Mouse (Mus musculus) left cerebral cortex, adult 2 months (tissue): ENCODE data around the gene Znrd1as. TPM values are rescaled to one million over a fixed set of nuclear protein-coding genes. Genes with fewer than 3 reads are reported as not detected.
A peak's percentile ranks its signal among the peaks of the same experiment; 100 is the strongest.

Experiments used
- DNase-seq, 2 experiments: peaks; one replicate each; pipeline ENCODE4 v3.0.0; 2021 to 2022; ENCODE audit warnings: low spot score in 2 of 2, mixed read lengths in 1 of 2; ENCODE audit errors: extremely low spot score in 1 of 2
- H3K27ac ChIP-seq: fragments of 200-600 bp; 2 replicates; pipeline ENCODE4 v1.8.1; 2022
- H3K4me3 ChIP-seq: fragments of 200-600 bp; 2 replicates; pipeline ENCODE4 v1.8.1; 2022
- CTCF ChIP-seq: fragments of 200-600 bp; IDR thresholded peaks from 2 replicates; pipeline ENCODE4 v1.8.1; 2022; ENCODE audit warnings: antibody characterized with exemption, mild to moderate bottlenecking, moderate library complexity
- intact Hi-C: fragments of 180-260 bp; cut with DNase I; formaldehyde crosslinking; loops from one replicate; pipeline ENCODE4 v1.15.1; 2025
- total RNA-seq, 2 experiments: library from RNA; stranded (reverse); gene quantifications; 2 replicates each; pipeline ENCODE4 v1.2.3; 2021

The Znrd1as gene
- total RNA-seq, 2 experiments from 2014 or later = 5.3 to 6.2 TPM

DNA sequence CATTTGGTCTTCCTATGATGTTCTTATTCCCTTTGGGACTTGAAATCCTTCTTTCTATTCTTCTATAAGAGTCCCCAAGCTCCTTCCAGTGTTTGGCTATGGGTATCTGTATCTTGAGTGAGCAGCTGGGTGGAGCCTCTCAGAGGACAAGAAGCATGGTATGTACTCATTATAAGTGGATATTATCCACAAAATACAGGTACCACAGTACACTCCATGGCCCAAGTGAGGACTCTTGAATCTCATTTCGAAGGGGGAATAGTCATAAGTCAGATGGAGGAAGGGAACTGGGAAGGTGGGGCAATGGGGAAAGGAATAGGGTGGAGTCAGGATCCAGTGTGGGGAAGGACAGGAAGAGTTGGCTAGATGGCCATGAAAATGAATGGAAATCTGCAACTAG, 5.3 kb upstream of the Znrd1as start:
- DNase-seq = no peak
- Histone ChIP-seq H3K4me3 (no peak overlapping the region), H3K27ac (no peak overlapping the region)
- TF ChIP-seq CTCF = no peak
- intact Hi-C loops = no loop called here

- DNase-seq = peak in 1 of 2 experiments; percentile 26
- peak overlapping the region; percentile 94 for H3K4me3 ChIP-seq
- intact Hi-C loops = loop anchor here (1.0 to 5.0 kb wide), 4 partner anchors 17 to 122 kb away; partner anchors contain the start of genes Rnf39 and Trim26
- peak overlapping the region; percentile 88 for H3K27ac ChIP-seq
- TF ChIP-seq CTCF = no peak
Measured at GRCm38 (mm10) chr17:36958884-36959283, 492 bp downstream of the Znrd1as start.

- intact Hi-C loops = no loop called here
- TF ChIP-seq CTCF = peak; percentile 23
- Histone ChIP-seq H3K27ac (no peak overlapping the region), H3K4me3 (no peak overlapping the region)
- DNase-seq = no peak
Measured at GRCm38 (mm10) chr17:36961125-36961524, 2.7 kb downstream of the Znrd1as start.

GRCm38 (mm10) chr17:36966875-36967274, 8.5 kb downstream of the Znrd1as start:
- TF ChIP-seq CTCF = no peak
- DNase-seq = no peak
- H3K4me3 ChIP-seq = no peak overlapping the region
- intact Hi-C loops = no loop called here
- no peak overlapping the region for H3K27ac ChIP-seq

- Histone ChIP-seq H3K4me3 (no peak overlapping the region), H3K27ac (no peak overlapping the region)
- no peak for TF ChIP-seq CTCF
- DNase-seq = no peak
- intact Hi-C loops = no loop called here
Measured at GRCm38 (mm10) chr17:36970316-36970890, 12.0 kb downstream of the Znrd1as start.

DNA sequence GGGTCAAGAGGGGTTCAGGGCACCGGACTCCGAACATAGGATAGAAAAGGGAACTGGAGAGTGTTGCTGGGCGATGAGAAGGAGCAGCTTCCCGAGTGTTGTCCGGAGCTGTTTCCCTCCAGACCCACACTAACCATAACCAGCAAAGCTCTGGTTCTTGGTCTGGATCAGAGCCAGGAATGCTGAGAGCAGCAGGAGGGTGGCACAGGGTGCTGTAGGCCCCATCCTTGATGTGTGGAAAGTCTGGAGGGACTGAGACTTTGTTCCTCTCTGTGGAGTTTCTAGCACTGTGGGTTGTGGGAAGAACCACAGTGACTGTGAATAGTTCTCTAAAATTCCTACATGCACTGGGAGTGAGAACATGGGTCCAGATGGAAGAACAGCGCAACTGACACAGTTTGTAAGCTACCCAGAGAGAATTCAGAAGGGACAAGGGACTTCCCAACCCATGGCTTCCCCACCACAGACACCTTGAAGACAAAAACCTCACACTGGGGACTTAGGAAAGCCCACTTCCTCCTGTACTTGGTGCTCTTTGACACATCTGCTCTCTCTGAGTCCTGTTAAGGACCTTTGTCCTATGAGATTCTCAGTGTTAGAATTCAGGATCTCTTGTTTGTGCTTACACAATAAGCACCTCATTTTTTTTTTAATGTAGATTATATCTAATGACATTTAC, 12.9 kb downstream of the Znrd1as start:
- no peak for TF ChIP-seq CTCF
- Histone ChIP-seq H3K4me3 (no peak overlapping the region), H3K27ac (no peak overlapping the region)
- DNase-seq = no peak
- intact Hi-C loops = no loop called here

- TF ChIP-seq CTCF = no peak
- Histone ChIP-seq H3K27ac (no peak overlapping the region), H3K4me3 (no peak overlapping the region)
- intact Hi-C loops = no loop called here
- DNase-seq = no peak
Measured at GRCm38 (mm10) chr17:36972791-36973190, 14.4 kb downstream of the Znrd1as start.

GRCm38 (mm10) chr17:36973271-36973787, 14.9 kb downstream of the Znrd1as start:
- no peak for DNase-seq
- Histone ChIP-seq H3K27ac (no peak overlapping the region), H3K4me3 (no peak overlapping the region)
- intact Hi-C loops = no loop called here
- no peak for TF ChIP-seq CTCF

GRCm38 (mm10) chr17:36981221-36981813, 22.9 kb downstream of the Znrd1as start, which contains the start of gene 2410137M14Rik:
Gene 2410137M14Rik, minus strand, starts transcription at chr17:36981237.
- DNase-seq = peak; percentile 25 to 35
- intact Hi-C loops = no loop called here
- peak within 1 kb of the TSS; percentile 78 for H3K27ac ChIP-seq
- TF ChIP-seq CTCF = no peak
- peak within 1 kb of the TSS; percentile 41 for H3K4me3 ChIP-seq

DNA sequence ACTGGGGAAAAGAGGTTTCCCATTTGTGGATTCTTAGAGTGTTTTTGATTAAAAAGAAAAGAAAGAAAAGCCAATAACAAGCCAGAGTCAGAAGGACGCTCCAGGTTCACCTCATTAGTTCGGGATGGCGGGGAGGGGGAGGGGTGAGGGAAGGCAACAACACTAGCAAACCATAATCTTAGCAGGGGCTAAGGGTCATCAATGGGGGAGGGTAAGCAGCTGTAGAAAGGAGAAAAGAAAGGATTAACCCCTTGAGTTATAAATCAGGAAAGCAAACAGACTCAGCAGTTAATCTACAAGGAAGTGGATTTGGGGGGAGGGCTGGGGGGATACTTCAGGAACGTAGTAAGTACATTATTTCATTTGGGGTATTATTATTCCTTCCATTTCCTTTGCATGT, 23.5 kb downstream of the Znrd1as start:
- intact Hi-C loops = no loop called here
- TF ChIP-seq CTCF = no peak
- no peak overlapping the region for H3K27ac ChIP-seq
- H3K4me3 ChIP-seq = peak overlapping the region; percentile 41; the same call in 1 of the 2 replicates
- DNase-seq = no peak

GRCm38 (mm10) chr17:36982253-36983155, 24.1 kb downstream of the Znrd1as start:
- H3K4me3 ChIP-seq = no peak overlapping the region
- no peak overlapping the region for H3K27ac ChIP-seq
- TF ChIP-seq CTCF = no peak
- no peak for DNase-seq
- intact Hi-C loops = no loop called here
